Mouse (Mus musculus) G1E (cell line): ENCODE results near the gene Adam15.

ENCODE experiments used
- CTCF ChIP-seq: IDR thresholded peaks from 2 replicates; pipeline ENCODE4 v1.5.1; 2012; ENCODE audit warnings: low read depth, low read length, inconsistent platforms, mixed read lengths
- POLR2AphosphoS5 ChIP-seq: IDR thresholded peaks from 2 replicates; pipeline ENCODE4 v1.6.1; 2012; ENCODE audit warnings: low read depth, low read length, inconsistent platforms; ENCODE audit not compliant: insufficient replicate concordance

DNA sequence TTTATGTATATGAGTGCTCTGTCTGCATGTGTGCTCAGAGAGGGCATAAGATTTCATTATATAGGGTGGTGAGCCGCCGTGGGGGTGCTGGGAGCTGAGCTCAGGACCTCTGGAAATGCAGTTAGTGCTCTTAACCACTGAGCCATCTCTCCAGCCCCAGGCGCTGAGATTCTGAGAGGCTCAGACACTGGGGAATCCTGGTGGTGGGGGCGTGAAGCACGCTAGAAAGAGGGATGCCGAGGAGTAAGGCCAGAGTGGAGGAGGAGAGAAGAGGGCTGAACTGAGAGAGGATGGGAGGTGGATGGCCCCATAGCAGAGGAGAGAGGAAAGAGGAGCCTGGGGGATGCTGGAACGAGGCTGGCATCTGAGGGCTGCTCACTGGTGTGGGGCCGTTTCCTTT lies 14.8 kb upstream of the Adam15 start:
- no peak for TF ChIP-seq CTCF
- TF ChIP-seq POLR2AphosphoS5 = no peak
